Mouse (Mus musculus): ENCODE measurements around the gene Pitpnm2.

The Pitpnm2 gene

GRCm38 (mm10) chr5:124214516-124215145 lies 34.9 kb downstream of the Pitpnm2 start:
- Histone ChIP-seq H3K36me3 (ENCODE audit: insufficient read depth, low read length) (no peaks in the 10 kb centered on the region), H3K4me1 (replicated peaks; ENCODE audit: low read depth, low read length) (peaks cover 64% of the 10 kb centered on the region), H3K4me3 (replicated peaks; ENCODE audit: low read length) (no peak overlapping the region), H3K9me3 (ENCODE audit: low read length) (no peaks in the 10 kb centered on the region), H3K27me3 (ENCODE audit: insufficient read depth, low read length) (no peaks in the 10 kb centered on the region; the same call in 1 of the 2 replicates)
- TF ChIP-seq POU5F1 (IDR thresholded peaks at IDR 0.05; ENCODE audit: borderline replicate concordance, low read length) (no peak), NANOG (IDR thresholded peaks at IDR 0.05; ENCODE audit: borderline replicate concordance, low read length) (no peak), CTCF (conservative IDR thresholded peaks at IDR 0.05; ENCODE audit: low read length) (no peak)

GRCm38 (mm10) chr5:124213588-124214469 lies 35.7 kb downstream of the Pitpnm2 start:
- TF ChIP-seq CTCF (conservative IDR thresholded peaks at IDR 0.05; ENCODE audit: low read length) (no peak), POU5F1 (IDR thresholded peaks at IDR 0.05; ENCODE audit: borderline replicate concordance, low read length) (no peak), NANOG (IDR thresholded peaks at IDR 0.05; ENCODE audit: borderline replicate concordance, low read length) (no peak)

GRCm38 (mm10) chr5:124211669-124212068 lies 37.9 kb downstream of the Pitpnm2 start:
- no peaks in the 10 kb centered on the region for H3K9me3 ChIP-seq (ENCODE audit: low read length)
- peaks cover 82% of the 10 kb centered on the region for H3K4me1 ChIP-seq (replicated peaks; ENCODE audit: low read depth, low read length)
- H3K4me3 ChIP-seq (replicated peaks; ENCODE audit: low read length), result no peak overlapping the region
- no peaks in the 10 kb centered on the region; the same call in 1 of the 2 replicates for H3K27me3 ChIP-seq (ENCODE audit: insufficient read depth, low read length)
- no peak for TF ChIP-seq POU5F1 (IDR thresholded peaks at IDR 0.05; ENCODE audit: borderline replicate concordance, low read length)
- TF ChIP-seq CTCF (conservative IDR thresholded peaks at IDR 0.05; ENCODE audit: low read length), result no peak
- no peak for TF ChIP-seq NANOG (IDR thresholded peaks at IDR 0.05; ENCODE audit: borderline replicate concordance, low read length)
- no peaks in the 10 kb centered on the region for H3K36me3 ChIP-seq (ENCODE audit: insufficient read depth, low read length)

More at GRCm38 (mm10) chr5:124213588-124214469, 35.7 kb downstream of the Pitpnm2 start:
- Histone ChIP-seq H3K4me3 (replicated peaks; ENCODE audit: low read length) (peak overlapping the region; percentile 35), H3K36me3 (ENCODE audit: insufficient read depth, low read length) (no peaks in the 10 kb centered on the region), H3K9me3 (ENCODE audit: low read length) (no peaks in the 10 kb centered on the region), H3K27me3 (ENCODE audit: insufficient read depth, low read length) (no peaks in the 10 kb centered on the region; the same call in 1 of the 2 replicates), H3K4me1 (replicated peaks; ENCODE audit: low read depth, low read length) (peaks cover 68% of the 10 kb centered on the region)

- peaks cover 87% of the 10 kb centered on the region for H3K4me1 ChIP-seq (replicated peaks; ENCODE audit: low read depth, low read length)
- H3K27me3 ChIP-seq (ENCODE audit: insufficient read depth, low read length), result no peaks in the 10 kb centered on the region; the same call in 1 of the 2 replicates
- no peak overlapping the region for H3K4me3 ChIP-seq (replicated peaks; ENCODE audit: low read length)
- H3K36me3 ChIP-seq (ENCODE audit: insufficient read depth, low read length), result no peaks in the 10 kb centered on the region
- no peaks in the 10 kb centered on the region for H3K9me3 ChIP-seq (ENCODE audit: low read length)
- TF ChIP-seq NANOG (IDR thresholded peaks at IDR 0.05; ENCODE audit: borderline replicate concordance, low read length), result no peak
- no peak for TF ChIP-seq CTCF (conservative IDR thresholded peaks at IDR 0.05; ENCODE audit: low read length)
- TF ChIP-seq POU5F1 (IDR thresholded peaks at IDR 0.05; ENCODE audit: borderline replicate concordance, low read length), result no peak
Observed at GRCm38 (mm10) chr5:124211234-124211633, 38.3 kb downstream of the Pitpnm2 start.

GRCm38 (mm10) chr5:124210281-124211016 lies 39.1 kb downstream of the Pitpnm2 start:
- Histone ChIP-seq H3K36me3 (ENCODE audit: insufficient read depth, low read length) (no peaks in the 10 kb centered on the region), H3K27me3 (ENCODE audit: insufficient read depth, low read length) (no peaks in the 10 kb centered on the region; the same call in 1 of the 2 replicates), H3K4me3 (replicated peaks; ENCODE audit: low read length) (peak overlapping the region; percentile 56), H3K9me3 (ENCODE audit: low read length) (no peaks in the 10 kb centered on the region), H3K4me1 (replicated peaks; ENCODE audit: low read depth, low read length) (peaks cover 91% of the 10 kb centered on the region)
- TF ChIP-seq NANOG (IDR thresholded peaks at IDR 0.05; ENCODE audit: borderline replicate concordance, low read length) (0 out of 2 replicates have a peak, but pooled peaks have one; percentile 40), POU5F1 (IDR thresholded peaks at IDR 0.05; ENCODE audit: borderline replicate concordance, low read length) (no peak)

GRCm38 (mm10) chr5:124209850-124210249 lies 39.7 kb downstream of the Pitpnm2 start:
- Histone ChIP-seq H3K36me3 (ENCODE audit: insufficient read depth, low read length) (no peaks in the 10 kb centered on the region), H3K27me3 (ENCODE audit: insufficient read depth, low read length) (no peaks in the 10 kb centered on the region), H3K4me1 (replicated peaks; ENCODE audit: low read depth, low read length) (peaks cover 91% of the 10 kb centered on the region), H3K9me3 (ENCODE audit: low read length) (no peaks in the 10 kb centered on the region), H3K4me3 (replicated peaks; ENCODE audit: low read length) (peak overlapping the region; percentile 56)
- no peak for TF ChIP-seq POU5F1 (IDR thresholded peaks at IDR 0.05; ENCODE audit: borderline replicate concordance, low read length)
- TF ChIP-seq NANOG (IDR thresholded peaks at IDR 0.05; ENCODE audit: borderline replicate concordance, low read length), result no peak
- TF ChIP-seq CTCF (conservative IDR thresholded peaks at IDR 0.05; ENCODE audit: low read length), result no peak

GRCm38 (mm10) chr5:124208030-124208429 lies 41.5 kb downstream of the Pitpnm2 start:
- no peaks in the 10 kb centered on the region for H3K36me3 ChIP-seq (ENCODE audit: insufficient read depth, low read length)
- H3K4me1 ChIP-seq (replicated peaks; ENCODE audit: low read depth, low read length), result peaks cover 73% of the 10 kb centered on the region
- TF ChIP-seq NANOG (IDR thresholded peaks at IDR 0.05; ENCODE audit: borderline replicate concordance, low read length), result no peak
- TF ChIP-seq POU5F1 (IDR thresholded peaks at IDR 0.05; ENCODE audit: borderline replicate concordance, low read length), result no peak
- no peak for TF ChIP-seq CTCF (conservative IDR thresholded peaks at IDR 0.05; ENCODE audit: low read length)
- H3K9me3 ChIP-seq (ENCODE audit: low read length), result no peaks in the 10 kb centered on the region
- H3K27me3 ChIP-seq (ENCODE audit: insufficient read depth, low read length), result peaks cover 4% of the 10 kb centered on the region
- no peak overlapping the region for H3K4me3 ChIP-seq (replicated peaks; ENCODE audit: low read length)
